Mouse (Mus musculus) lung, adult 18-20 months (tissue): Measurements from ENCODE around the gene Clec4e.
"Not testable (repeated sequence)": the region's sequence is repeated elsewhere in the genome, so short reads cannot be mapped to it uniquely, and the experiment has no call there.

ENCODE experiments used
- DNase-seq, 2 experiments: peaks; one replicate each; pipeline ENCODE4 v3.0.0; 2022; ENCODE audit warnings: mixed read lengths in 2 of 2

Gene Clec4e

GRCm38 (mm10) chr6:123289753-123290152, at the start of gene Clec4e:
Gene Clec4e, minus strand, starts transcription at chr6:123289870.
- DNase-seq: no peak

- DNase-seq: no peak
Observed at GRCm38 (mm10) chr6:123332503-123332902, 42.8 kb upstream of the Clec4e start.

GRCm38 (mm10) chr6:123308033-123308432, 18.4 kb upstream of the Clec4e start, which contains the start of gene Vmn2r19:
Gene Vmn2r19, plus strand, starts transcription at chr6:123308333.
- no peak for DNase-seq

GRCm38 (mm10) chr6:123306315-123306714, 16.6 kb upstream of the Clec4e start:
- not testable (repeated sequence) for DNase-seq

- DNase-seq: no peak
Observed at GRCm38 (mm10) chr6:123296687-123297086, 7.0 kb upstream of the Clec4e start.

GRCm38 (mm10) chr6:123293509-123293908, 3.8 kb upstream of the Clec4e start:
- DNase-seq: not testable (repeated sequence)

- no peak for DNase-seq
Observed at GRCm38 (mm10) chr6:123292751-123293400, 3.2 kb upstream of the Clec4e start.

GRCm38 (mm10) chr6:123288931-123289330, 739 bp downstream of the Clec4e start:
- DNase-seq: no peak

GRCm38 (mm10) chr6:123286311-123286710, 3.4 kb downstream of the Clec4e start:
- no peak for DNase-seq

- DNase-seq: no peak
Observed at GRCm38 (mm10) chr6:123279443-123279842, 10.2 kb downstream of the Clec4e start.

GRCm38 (mm10) chr6:123266945-123267344, 22.7 kb downstream of the Clec4e start:
- DNase-seq: no peak

- peak; percentile 5 to 6 for DNase-seq
Observed at GRCm38 (mm10) chr6:123265809-123266208, 23.9 kb downstream of the Clec4e start.

GRCm38 (mm10) chr6:123264194-123264593, 25.5 kb downstream of the Clec4e start:
- DNase-seq: no peak

GRCm38 (mm10) chr6:123261555-123262161, 28.0 kb downstream of the Clec4e start, which contains the start of gene Clec4d:
Gene Clec4d, plus strand, starts transcription at chr6:123262111.
- DNase-seq: no peak

GRCm38 (mm10) chr6:123260868-123261267, 28.8 kb downstream of the Clec4e start:
- no peak for DNase-seq

GRCm38 (mm10) chr6:123259889-123260603, 29.6 kb downstream of the Clec4e start:
- peak in 1 of 2 experiments; percentile 7 for DNase-seq

GRCm38 (mm10) chr6:123258946-123259345, 30.7 kb downstream of the Clec4e start:
- no peak for DNase-seq

GRCm38 (mm10) chr6:123252735-123253134, 36.9 kb downstream of the Clec4e start:
- no peak for DNase-seq

- DNase-seq: not testable (repeated sequence)
Observed at GRCm38 (mm10) chr6:123248862-123249261, 40.8 kb downstream of the Clec4e start.

GRCm38 (mm10) chr6:123244201-123244600, 45.5 kb downstream of the Clec4e start:
- DNase-seq: no peak

GRCm38 (mm10) chr6:123237582-123237981, 52.1 kb downstream of the Clec4e start:
- no peak for DNase-seq
